In the genomic region with DNA sequence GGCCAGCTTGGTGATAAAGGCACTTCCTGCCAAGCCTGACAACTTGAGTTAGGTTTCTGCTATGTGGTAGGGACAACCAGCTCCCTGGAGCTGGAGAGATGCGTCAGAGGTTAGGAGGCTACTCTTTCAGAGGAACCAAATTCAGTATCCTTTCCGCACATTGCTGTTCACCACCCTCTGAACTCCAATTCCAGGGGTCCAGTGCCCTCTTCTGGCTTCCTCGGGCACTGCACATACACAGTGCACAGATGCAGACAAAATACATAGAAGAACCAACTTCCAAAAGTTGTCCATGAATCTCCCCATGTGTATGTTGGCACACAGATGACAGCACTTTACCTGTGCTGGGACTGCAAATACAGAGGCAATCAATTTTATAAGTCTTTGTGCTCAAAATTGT, we compare ENCODE assay signal across 8 mouse cellular contexts. TPM values are rescaled to one million over a fixed set of nuclear protein-coding genes. Genes with fewer than 3 reads are reported as not detected.
DNase-seq lines count a peak whose midpoint lies in the region; ATAC-seq and TF ChIP-seq lines count a peak whose summit lies in the region.

No protein-coding gene starts in this region.

- ATAC-seq in CD4-positive, CD25-positive, alpha-beta regulatory T cell, adult 4 months: no peak
- ATAC-seq in midbrain, embryonic 14.5 days (ENCODE audit: low FRiP score, low TSS enrichment): no peak
- no peak for ATAC-seq in midbrain, embryonic 16.5 days
- ATAC-seq in liver, embryonic 14.5 days (ENCODE audit: insufficient read depth): peak; percentile 33; the same call in 1 of the 2 replicates

- WGBS in midbrain, embryonic 14.5 days: 56% methylated on average over 3 of the region's 3 CpGs
- 46% methylated on average over 3 of the region's 3 CpGs for WGBS in midbrain, embryonic 16.5 days
- WGBS in liver, embryonic 14.5 days (ENCODE audit: insufficient replicate concordance): 18% methylated on average over 3 of the region's 3 CpGs

- intact Hi-C loops in gastrocnemius, postnatal 36 days (cut with DNase I): loop anchor here (5.0 kb wide), 1 partner anchor 61 kb away; no protein-coding TSS in a partner anchor

- peak; percentile 89 for TF ChIP-seq CTCF in liver, embryonic 14.5 days (IDR thresholded peaks at IDR 0.05; ENCODE audit: low read depth)

- peaks cover 33% of the 10 kb centered on the region for H3K36me3 ChIP-seq in midbrain, embryonic 14.5 days (ENCODE audit: control insufficient read depth, insufficient read depth, low read length)
- H3K36me3 ChIP-seq in midbrain, embryonic 16.5 days (ENCODE audit: control insufficient read depth, insufficient read depth, low read length): no peaks in the 10 kb centered on the region
- H3K36me3 ChIP-seq in liver, embryonic 14.5 days (replicated peaks; ENCODE audit: control insufficient read depth, insufficient read depth, low read depth): no peaks in the 10 kb centered on the region

- H3K27ac ChIP-seq in midbrain, embryonic 14.5 days (replicated peaks; ENCODE audit: low read depth, low read length): no peak overlapping the region
- no peak overlapping the region for H3K27ac ChIP-seq in midbrain, embryonic 16.5 days (ENCODE audit: low read length)
- no peak overlapping the region for H3K27ac ChIP-seq in liver, embryonic 14.5 days

- no peak overlapping the region for H3K4me2 ChIP-seq in midbrain, embryonic 14.5 days (ENCODE audit: low read length)
- no peak overlapping the region for H3K4me2 ChIP-seq in midbrain, embryonic 16.5 days (ENCODE audit: low read length)
- H3K4me2 ChIP-seq in liver, embryonic 14.5 days (ENCODE audit: low read depth): no peak overlapping the region

- no peak overlapping the region for H3K9ac ChIP-seq in midbrain, embryonic 14.5 days (replicated peaks; ENCODE audit: low read length)
- no peak overlapping the region for H3K9ac ChIP-seq in midbrain, embryonic 16.5 days (ENCODE audit: low read depth, low read length)
- no peak overlapping the region for H3K9ac ChIP-seq in liver, embryonic 14.5 days (replicated peaks)

- H3K27me3 ChIP-seq in midbrain, embryonic 14.5 days (ENCODE audit: control insufficient read depth, insufficient read depth, low read length): no peaks in the 10 kb centered on the region
- no peaks in the 10 kb centered on the region for H3K27me3 ChIP-seq in midbrain, embryonic 16.5 days (ENCODE audit: control insufficient read depth, insufficient read depth, low read depth, low read length)
- no peaks in the 10 kb centered on the region for H3K27me3 ChIP-seq in liver, embryonic 14.5 days (ENCODE audit: control insufficient read depth, insufficient read depth, low read length)

- H3K4me1 ChIP-seq in midbrain, embryonic 14.5 days (ENCODE audit: control insufficient read depth, insufficient read depth, low read length): no peaks in the 10 kb centered on the region
- H3K4me1 ChIP-seq in midbrain, embryonic 16.5 days (ENCODE audit: control insufficient read depth, insufficient read depth, low read length): no peaks in the 10 kb centered on the region
- H3K4me1 ChIP-seq in liver, embryonic 14.5 days (replicated peaks; ENCODE audit: control insufficient read depth in 2 of 2, insufficient read depth in 2 of 2, low read length in 1 of 2): no peaks in the 10 kb centered on the region

- no peak for TF ChIP-seq EP300 in liver, embryonic 14.5 days (IDR thresholded peaks at IDR 0.05; ENCODE audit: low read depth)

- no peaks in the 10 kb centered on the region for H3K9me3 ChIP-seq in midbrain, embryonic 14.5 days (ENCODE audit: control insufficient read depth, low read length)
- no peaks in the 10 kb centered on the region for H3K9me3 ChIP-seq in midbrain, embryonic 16.5 days (replicated peaks; ENCODE audit: control insufficient read depth, low read length, poor library complexity, severe bottlenecking)
- H3K9me3 ChIP-seq in liver, embryonic 14.5 days (ENCODE audit: control insufficient read depth, low read length): no peaks in the 10 kb centered on the region

- DNase-seq in CD4-positive, CD25-positive, alpha-beta regulatory T cell, adult 2 months (ENCODE audit: low read depth, low spot score): peak; percentile 78
- DNase-seq in midbrain, embryonic 14.5 days: peak; percentile 58
- peak; percentile 60 for DNase-seq in c-Kit-positive CD71-negative TER-119-negative erythroid progenitor cells, embryonic 14.5 days (ENCODE audit: low read depth)
- peak; percentile 61 to 67 for DNase-seq in gastrocnemius, postnatal 36 days
- no peak for DNase-seq in liver, embryonic 14.5 days (ENCODE audit: low read depth in 3 of 3, low spot score in 3 of 3)
- peak; percentile 33 to 72 for DNase-seq in spleen, adult 18-20 months

- H3K4me3 ChIP-seq in midbrain, embryonic 14.5 days (replicated peaks; ENCODE audit: low read depth, low read length): no peak overlapping the region
- H3K4me3 ChIP-seq in midbrain, embryonic 16.5 days (ENCODE audit: low read depth, low read length): no peak overlapping the region
- H3K4me3 ChIP-seq in liver, embryonic 14.5 days (ENCODE audit: insufficient read depth in 1 of 2, low read depth in 2 of 2, low read length in 2 of 2): no peak overlapping the region

RNA-seq across cellular contexts. Expression of a gene that starts 22.0 kb away (rescaled TPM):
- 10 to 100 TPM; 28.1 to 36.1 TPM for polyA plus RNA-seq in CD4-positive, CD25-positive, alpha-beta regulatory T cell, adult 4 months (2017; shearing (Covaris generic))
- 56.5 and 57.4 TPM in 2 replicates for polyA plus RNA-seq in midbrain, embryonic 14.5 days (2014; fragmentation: Nextera tagmentation; extraction: Ambion mirVana)
- 59.4 and 65.6 TPM in 2 replicates for polyA plus RNA-seq in midbrain, embryonic 16.5 days (2015; fragmentation: Nextera tagmentation; extraction: Ambion mirVana)
- total RNA-seq in gastrocnemius, postnatal 36 days (2021): 10 to 100 TPM; 16.5 to 20.5 TPM
- 15.8 and 20.3 TPM in 2 replicates for polyA plus RNA-seq in liver, embryonic 14.5 days (2012; rRNA removed)
- 30.6 and 31.6 TPM in 2 replicates for polyA plus RNA-seq in liver, embryonic 14.5 days (2014; fragmentation: Nextera tagmentation; extraction: Ambion mirVana)

RNA-seq across cellular contexts. Expression of a gene that starts 36.3 kb away (rescaled TPM):
- 100 to 1,000 TPM in 1 of 2 experiments, 10 to 100 TPM in 1; 82.0 to 119 TPM for polyA plus RNA-seq in CD4-positive, CD25-positive, alpha-beta regulatory T cell, adult 4 months (2017; shearing (Covaris generic))
- 169 and 199 TPM in 2 replicates for polyA plus RNA-seq in midbrain, embryonic 14.5 days (2014; fragmentation: Nextera tagmentation; extraction: Ambion mirVana)
- 217 and 225 TPM in 2 replicates for polyA plus RNA-seq in midbrain, embryonic 16.5 days (2015; fragmentation: Nextera tagmentation; extraction: Ambion mirVana)
- 1 to 10 TPM; 2.1 to 3.1 TPM for total RNA-seq in gastrocnemius, postnatal 36 days (2021)
- 0.35 and 0.55 TPM in 2 replicates for polyA plus RNA-seq in liver, embryonic 14.5 days (2012; rRNA removed)
- polyA plus RNA-seq in liver, embryonic 14.5 days (2014; fragmentation: Nextera tagmentation; extraction: Ambion mirVana): 0.47 and 0.57 TPM in 2 replicates

RNA-seq across cellular contexts. Expression of a gene that starts 53.0 kb away (rescaled TPM):
- 10 to 100 TPM; 49.8 to 50.2 TPM for polyA plus RNA-seq in CD4-positive, CD25-positive, alpha-beta regulatory T cell, adult 4 months (2017; shearing (Covaris generic))
- 68.2 and 91.0 TPM in 2 replicates for polyA plus RNA-seq in midbrain, embryonic 14.5 days (2014; fragmentation: Nextera tagmentation; extraction: Ambion mirVana)
- 84.4 and 94.9 TPM in 2 replicates for polyA plus RNA-seq in midbrain, embryonic 16.5 days (2015; fragmentation: Nextera tagmentation; extraction: Ambion mirVana)
- total RNA-seq in gastrocnemius, postnatal 36 days (2021): 10 to 100 TPM; 19.9 to 25.0 TPM
- polyA plus RNA-seq in liver, embryonic 14.5 days (2012; rRNA removed): 24.2 and 29.4 TPM in 2 replicates
- polyA plus RNA-seq in liver, embryonic 14.5 days (2014; fragmentation: Nextera tagmentation; extraction: Ambion mirVana): 18.5 and 20.8 TPM in 2 replicates

Comparison
In these comparisons a context has a peak if more than half of its experiments do, and no peak if none do; other contexts are left out.
1. DNase-seq: peak in CD4-positive, CD25-positive, alpha-beta regulatory T cell, adult 2 months (single experiment), midbrain, embryonic 14.5 days (single experiment), c-Kit-positive CD71-negative TER-119-negative erythroid progenitor cells, embryonic 14.5 days (single experiment), gastrocnemius, postnatal 36 days (2 of 2) and spleen, adult 18-20 months (2 of 2); none in liver, embryonic 14.5 days (0 of 3).
2. RNA of a gene that starts 36.3 kb away (polyA plus RNA-seq): 217 to 225 TPM in midbrain, embryonic 16.5 days, 169 to 199 TPM in midbrain, embryonic 14.5 days and 82.0 to 119 TPM in CD4-positive, CD25-positive, alpha-beta regulatory T cell, adult 4 months; 0.35 to 0.57 TPM in liver, embryonic 14.5 days; every median in the first group is over 10 times any median in the second.